Mouse (Mus musculus) midbrain, postnatal 0 days (tissue): ENCODE data around the gene Ackr3. TPM values are rescaled to one million over a fixed set of nuclear protein-coding genes. Genes with fewer than 3 reads are reported as not detected.
A peak's percentile ranks its signal among the peaks of the same experiment; 100 is the strongest.

Source experiments
- ATAC-seq: fragments of 200-750 bp; cut with Nextera tagmentation; 2 replicates; pipeline ENCODE4 v1.8.0; 2017; ENCODE audit warnings: moderate number of reproducible peaks, mild to moderate bottlenecking, moderate TSS enrichment, moderate library complexity; ENCODE audit not compliant: low FRiP score
- DNase-seq: peaks from one replicate; pipeline ENCODE4 v3.0.0-alpha.2; 2015; ENCODE audit warnings: low spot score
- H3K27ac ChIP-seq: fragments of 300-500 bp; sonication (generic); 2 replicates; pipeline ENCODE4 v1.5.1; 2014; ENCODE audit warnings: low read depth, mild to moderate bottlenecking, low read length, mixed read lengths
- H3K27me3 ChIP-seq: fragments of 300-500 bp; sonication (generic); 2 replicates; pipeline ENCODE4 v1.6.1; 2014; ENCODE audit warnings: low read length, control low read depth, mixed read lengths; ENCODE audit not compliant: insufficient read depth
- H3K36me3 ChIP-seq: fragments of 300-500 bp; sonication (generic); 2 replicates; pipeline ENCODE4 v1.6.1; 2014; ENCODE audit warnings: low read length, control low read depth, mixed read lengths; ENCODE audit not compliant: insufficient read depth
- H3K4me1 ChIP-seq: fragments of 300-500 bp; sonication (generic); 2 replicates; pipeline ENCODE4 v1.6.1; 2014; ENCODE audit warnings: mild to moderate bottlenecking, control low read depth, antibody characterized with exemption, low read length, mixed read lengths; ENCODE audit not compliant: insufficient read depth
- H3K4me2 ChIP-seq: fragments of 300-500 bp; sonication (generic); 2 replicates; pipeline ENCODE4 v1.6.1; 2014; ENCODE audit warnings: low read depth, mild to moderate bottlenecking, low read length, mixed read lengths; ENCODE audit not compliant: poor library complexity, severe bottlenecking
- H3K4me3 ChIP-seq: fragments of 300-500 bp; sonication (generic); 2 replicates; pipeline ENCODE4 v1.5.1; 2014; ENCODE audit warnings: low read depth, mild to moderate bottlenecking, low read length, moderate library complexity
- H3K9ac ChIP-seq: fragments of 300-500 bp; sonication (generic); replicated peaks from 2 replicates; pipeline ENCODE4 v1.6.1; 2014; ENCODE audit warnings: mild to moderate bottlenecking, low read length, moderate library complexity, mixed read lengths; ENCODE audit not compliant: poor library complexity, severe bottlenecking
- H3K9me3 ChIP-seq: fragments of 300-500 bp; sonication (generic); 2 replicates; pipeline ENCODE4 v1.6.1; 2016; ENCODE audit warnings: low read length, control low read depth
- CTCF ChIP-seq: IDR thresholded peaks from 2 replicates; pipeline ENCODE4 v1.5.1; 2016; ENCODE audit warnings: antibody characterized with exemption, mild to moderate bottlenecking
- WGBS: fragments of 180-500 bp; shearing (Covaris S2); extraction: QIAGEN DNeasy Blood & Tissue Kit; methylation state at CpG from one replicate; pipeline ENCODE4 v1.1.7; 2014; 5-methylcytosine and 5-hydroxymethylcytosine counted together
- polyA plus RNA-seq: library from polyadenylated mRNA; unstranded; fragments of >200 nt; fragmentation: Nextera tagmentation; extraction: Ambion mirVana; gene quantifications from 2 replicates; pipeline ENCODE4 v1.2.1, GENCODE M21; 2015
- total RNA-seq: library from RNA; depleted of rRNA; stranded (reverse); fragments of >200 nt; gene quantifications from 2 replicates; pipeline ENCODE4 v1.2.3, GENCODE M21; 2014

Gene Ackr3
- total and polyA plus RNA-seq, 2 experiments from 2014 or later = 4.5 to 7.9 TPM

GRCm38 (mm10) chr1:90239336-90240225 lies 35.8 kb downstream of the Ackr3 start:
- no peak for TF ChIP-seq CTCF
- ATAC-seq (no peak), DNase-seq (no peak)
- no peak overlapping the region for H3K4me2 ChIP-seq
- H3K27me3 ChIP-seq = no peaks in the 10 kb centered on the region
- no peaks in the 10 kb centered on the region for H3K36me3 ChIP-seq
- no peaks in the 10 kb centered on the region for H3K4me1 ChIP-seq
- no peaks in the 10 kb centered on the region for H3K9me3 ChIP-seq
- no peak overlapping the region for H3K27ac ChIP-seq
- no peak overlapping the region for H3K4me3 ChIP-seq
- H3K9ac ChIP-seq = no peak overlapping the region
- 87% methylated on average over 16 of the region's 16 CpGs for WGBS

GRCm38 (mm10) chr1:90240287-90240686 lies 36.5 kb downstream of the Ackr3 start:
- H3K4me3 ChIP-seq = no peak overlapping the region
- DNase-seq = no peak
- no peak for TF ChIP-seq CTCF

GRCm38 (mm10) chr1:90242444-90242989 lies 38.7 kb downstream of the Ackr3 start:
- Histone ChIP-seq H3K9ac (no peak overlapping the region), H3K9me3 (no peaks in the 10 kb centered on the region), H3K4me2 (no peak overlapping the region), H3K4me3 (no peak overlapping the region), H3K27ac (no peak overlapping the region), H3K36me3 (no peaks in the 10 kb centered on the region), H3K4me1 (no peaks in the 10 kb centered on the region), H3K27me3 (no peaks in the 10 kb centered on the region)
- no peak for ATAC-seq
- DNase-seq = no peak
- WGBS = 75% methylated on average over 8 of the region's 8 CpGs
- no peak for TF ChIP-seq CTCF

More at GRCm38 (mm10) chr1:90240287-90240686, 36.5 kb downstream of the Ackr3 start:
- H3K27me3 ChIP-seq = no peaks in the 10 kb centered on the region
- H3K36me3 ChIP-seq = no peaks in the 10 kb centered on the region
- no peak overlapping the region for H3K27ac ChIP-seq
- no peak overlapping the region for H3K9ac ChIP-seq
- WGBS = 96% methylated on average over 4 of the region's 4 CpGs
- H3K4me2 ChIP-seq = no peak overlapping the region
- ATAC-seq = no peak
- no peaks in the 10 kb centered on the region for H3K9me3 ChIP-seq
- H3K4me1 ChIP-seq = no peaks in the 10 kb centered on the region

- no peaks in the 10 kb centered on the region for H3K4me1 ChIP-seq
Measured at GRCm38 (mm10) chr1:90244537-90244936, 40.8 kb downstream of the Ackr3 start.

GRCm38 (mm10) chr1:90245533-90245932 lies 41.8 kb downstream of the Ackr3 start:
- WGBS = 82% methylated on average over 7 of the region's 7 CpGs
- no peak overlapping the region for H3K4me2 ChIP-seq

More at GRCm38 (mm10) chr1:90244537-90244936, 40.8 kb downstream of the Ackr3 start:
- H3K36me3 ChIP-seq = no peaks in the 10 kb centered on the region
- ATAC-seq (no peak), DNase-seq (no peak)
- no peak for TF ChIP-seq CTCF
- no peak overlapping the region for H3K9ac ChIP-seq
- no peak overlapping the region for H3K4me3 ChIP-seq
- no peak overlapping the region for H3K4me2 ChIP-seq
- no peaks in the 10 kb centered on the region for H3K9me3 ChIP-seq
- H3K27me3 ChIP-seq = no peaks in the 10 kb centered on the region
- no peak overlapping the region for H3K27ac ChIP-seq
- WGBS = 97% methylated on average over 1 of the region's 1 CpGs

GRCm38 (mm10) chr1:90246035-90246434 lies 42.3 kb downstream of the Ackr3 start:
- H3K4me3 ChIP-seq = no peak overlapping the region
- WGBS = 35% methylated on average over 8 of the region's 8 CpGs
- no peak overlapping the region for H3K4me2 ChIP-seq
- H3K36me3 ChIP-seq = no peaks in the 10 kb centered on the region
- no peak for TF ChIP-seq CTCF
- no peak for ATAC-seq
- no peak overlapping the region for H3K27ac ChIP-seq
- no peaks in the 10 kb centered on the region for H3K4me1 ChIP-seq
- no peak for DNase-seq
- no peak overlapping the region for H3K9ac ChIP-seq
- no peaks in the 10 kb centered on the region for H3K9me3 ChIP-seq
- H3K27me3 ChIP-seq = no peaks in the 10 kb centered on the region

More at GRCm38 (mm10) chr1:90245533-90245932, 41.8 kb downstream of the Ackr3 start:
- H3K9me3 ChIP-seq = no peaks in the 10 kb centered on the region
- TF ChIP-seq CTCF = peak; percentile 37
- no peak overlapping the region for H3K27ac ChIP-seq
- no peaks in the 10 kb centered on the region for H3K27me3 ChIP-seq
- no peak for ATAC-seq
- no peak overlapping the region for H3K9ac ChIP-seq
- no peak for DNase-seq
- H3K36me3 ChIP-seq = no peaks in the 10 kb centered on the region
- no peaks in the 10 kb centered on the region for H3K4me1 ChIP-seq
- H3K4me3 ChIP-seq = no peak overlapping the region
